Mouse (Mus musculus) lung, postnatal 0 days (tissue): ENCODE data around the gene Fam19a2. TPM values are rescaled to one million over a fixed set of nuclear protein-coding genes. Genes with fewer than 3 reads are reported as not detected.

ENCODE experiments used
- ATAC-seq: fragments of 200-750 bp; cut with Nextera tagmentation; 2 replicates; pipeline ENCODE4 v1.8.0; 2017; ENCODE audit warnings: moderate library complexity
- DNase-seq: peaks from one replicate; pipeline ENCODE4 v3.0.0-alpha.2; 2016; ENCODE audit warnings: low spot score
- H3K27ac ChIP-seq: fragments of 300-500 bp; sonication (generic); 2 replicates; pipeline ENCODE4 v1.5.1; 2014; ENCODE audit warnings: antibody characterized with exemption, mild to moderate bottlenecking, low read length, mixed read lengths
- H3K27me3 ChIP-seq: fragments of 300-500 bp; sonication (generic); replicated peaks from 2 replicates; pipeline ENCODE4 v1.6.1; 2014; ENCODE audit warnings: low read length, mixed read lengths; ENCODE audit not compliant: insufficient read depth
- H3K36me3 ChIP-seq: fragments of 300-500 bp; sonication (generic); 2 replicates; pipeline ENCODE4 v1.6.1; 2014; ENCODE audit warnings: low read length, mixed read lengths; ENCODE audit not compliant: insufficient read depth
- H3K4me1 ChIP-seq: fragments of 300-500 bp; sonication (generic); 2 replicates; pipeline ENCODE4 v1.6.1; 2014; ENCODE audit warnings: antibody characterized with exemption, low read depth, low read length, mixed read lengths; ENCODE audit not compliant: insufficient read depth
- H3K4me2 ChIP-seq: fragments of 300-500 bp; sonication (generic); replicated peaks from 2 replicates; pipeline ENCODE4 v1.6.1; 2014; ENCODE audit warnings: low read depth, mild to moderate bottlenecking, low read length, moderate library complexity, mixed read lengths
- H3K4me3 ChIP-seq: fragments of 300-500 bp; sonication (generic); 2 replicates; pipeline ENCODE4 v1.5.1; 2014; ENCODE audit warnings: low read depth, low read length
- H3K9ac ChIP-seq: fragments of 300-500 bp; sonication (generic); replicated peaks from 2 replicates; pipeline ENCODE4 v1.6.1; 2014; ENCODE audit warnings: low read depth, mild to moderate bottlenecking
- H3K9me3 ChIP-seq: fragments of 300-500 bp; sonication (generic); 2 replicates; pipeline ENCODE4 v1.6.1; 2016; ENCODE audit warnings: low read length, mixed read lengths
- CTCF ChIP-seq: IDR thresholded peaks from 2 replicates; pipeline ENCODE4 v1.5.1; 2016; ENCODE audit warnings: antibody characterized with exemption, mild to moderate bottlenecking
- EP300 ChIP-seq: IDR thresholded peaks from 2 replicates; pipeline ENCODE4 v1.6.1; 2016; ENCODE audit warnings: antibody characterized with exemption, mild to moderate bottlenecking, control low read depth
- WGBS: fragments of 180-500 bp; shearing (Covaris S2); extraction: QIAGEN DNeasy Blood & Tissue Kit; methylation state at CpG from one replicate; pipeline ENCODE4 v1.1.7; 2014; 5-methylcytosine and 5-hydroxymethylcytosine counted together
- polyA plus RNA-seq: library from polyadenylated mRNA; unstranded; fragments of >200 nt; fragmentation: Nextera tagmentation; extraction: Ambion mirVana; gene quantifications from 2 replicates; pipeline ENCODE4 v1.2.1, GENCODE M21; 2015

Gene Fam19a2
- polyA plus RNA-seq, 1 experiment from 2014 or later, result 0.24 TPM

- Histone ChIP-seq H3K4me3 (no peak overlapping the region), H3K4me1 (no peaks in the 10 kb centered on the region), H3K9me3 (no peaks in the 10 kb centered on the region), H3K36me3 (no peaks in the 10 kb centered on the region), H3K27ac (no peak overlapping the region), H3K27me3 (no peaks in the 10 kb centered on the region), H3K9ac (no peak overlapping the region), H3K4me2 (no peak overlapping the region)
- DNase-seq, result no peak
- ATAC-seq, result no peak
- TF ChIP-seq CTCF, result no peak
- TF ChIP-seq EP300, result no peak
Measured at GRCm38 (mm10) chr10:123671208-123671607, 407.4 kb downstream of the Fam19a2 start.

- Histone ChIP-seq H3K9me3 (no peaks in the 10 kb centered on the region), H3K27me3 (no peaks in the 10 kb centered on the region), H3K9ac (no peak overlapping the region), H3K4me3 (no peak overlapping the region), H3K36me3 (no peaks in the 10 kb centered on the region), H3K4me2 (no peak overlapping the region), H3K27ac (no peak overlapping the region), H3K4me1 (no peaks in the 10 kb centered on the region)
- 15% methylated on average over 7 of the region's 7 CpGs for WGBS
- ATAC-seq (no peak), DNase-seq (no peak)
- no peak for TF ChIP-seq CTCF
- no peak for TF ChIP-seq EP300
Measured at GRCm38 (mm10) chr10:123678284-123678864, 414.6 kb downstream of the Fam19a2 start.

- H3K27ac ChIP-seq, result no peak overlapping the region
Measured at GRCm38 (mm10) chr10:123682718-123683255, 419.0 kb downstream of the Fam19a2 start.

GRCm38 (mm10) chr10:123692186-123692925, 428.6 kb downstream of the Fam19a2 start:
- no peak for DNase-seq
- no peaks in the 10 kb centered on the region for H3K27me3 ChIP-seq
- no peak overlapping the region for H3K27ac ChIP-seq
- H3K36me3 ChIP-seq, result no peaks in the 10 kb centered on the region
- no peaks in the 10 kb centered on the region for H3K9me3 ChIP-seq
- no peak overlapping the region for H3K4me2 ChIP-seq
- TF ChIP-seq CTCF (no peak), EP300 (no peak)
- no peak overlapping the region for H3K9ac ChIP-seq
- no peaks in the 10 kb centered on the region for H3K4me1 ChIP-seq
- no peak overlapping the region for H3K4me3 ChIP-seq
- WGBS, result 85% methylated on average over 8 of the region's 8 CpGs
- ATAC-seq, result no peak

More at GRCm38 (mm10) chr10:123682718-123683255, 419.0 kb downstream of the Fam19a2 start:
- 32% methylated on average over 9 of the region's 9 CpGs for WGBS
- no peak overlapping the region for H3K9ac ChIP-seq
- H3K9me3 ChIP-seq, result no peaks in the 10 kb centered on the region
- H3K36me3 ChIP-seq, result no peaks in the 10 kb centered on the region
- H3K27me3 ChIP-seq, result no peaks in the 10 kb centered on the region
- no peaks in the 10 kb centered on the region for H3K4me1 ChIP-seq
- TF ChIP-seq EP300 (no peak), CTCF (no peak)
- ATAC-seq (no peak), DNase-seq (no peak)
- H3K4me2 ChIP-seq, result no peak overlapping the region
- no peak overlapping the region for H3K4me3 ChIP-seq

- H3K36me3 ChIP-seq, result no peaks in the 10 kb centered on the region
- H3K27ac ChIP-seq, result no peak overlapping the region
- no peak overlapping the region for H3K4me2 ChIP-seq
- WGBS, result 95% methylated on average over 4 of the region's 4 CpGs
- no peaks in the 10 kb centered on the region for H3K27me3 ChIP-seq
- TF ChIP-seq EP300, result no peak
- no peak for TF ChIP-seq CTCF
- H3K4me3 ChIP-seq, result no peak overlapping the region
- H3K9ac ChIP-seq, result no peak overlapping the region
- ATAC-seq (no peak), DNase-seq (no peak)
- H3K9me3 ChIP-seq, result no peaks in the 10 kb centered on the region
- no peaks in the 10 kb centered on the region for H3K4me1 ChIP-seq
Measured at GRCm38 (mm10) chr10:123692926-123693224, 429.1 kb downstream of the Fam19a2 start.

GRCm38 (mm10) chr10:123702595-123702994, 438.8 kb downstream of the Fam19a2 start:
- no peak overlapping the region for H3K9ac ChIP-seq
- TF ChIP-seq CTCF (no peak), EP300 (no peak)
- ATAC-seq (no peak), DNase-seq (no peak)
- H3K4me3 ChIP-seq, result no peak overlapping the region
- no peaks in the 10 kb centered on the region for H3K9me3 ChIP-seq
- no peaks in the 10 kb centered on the region for H3K36me3 ChIP-seq
- H3K4me1 ChIP-seq, result no peaks in the 10 kb centered on the region; the same call in 1 of the 2 replicates
- WGBS, result 29% methylated on average over 4 of the region's 4 CpGs
- H3K4me2 ChIP-seq, result no peak overlapping the region
- no peaks in the 10 kb centered on the region for H3K27me3 ChIP-seq
- no peak overlapping the region for H3K27ac ChIP-seq
